Mouse (Mus musculus) lung, embryonic 16.5 days (tissue): ENCODE results near the gene Dhx29. TPM values are rescaled to one million over a fixed set of nuclear protein-coding genes. Genes with fewer than 3 reads are reported as not detected.

ENCODE experiments used
- ATAC-seq: fragments of 200-750 bp; cut with Nextera tagmentation; 2 replicates; pipeline ENCODE4 v1.8.0; 2017; ENCODE audit warnings: low read depth, mild to moderate bottlenecking, moderate library complexity
- H3K27ac ChIP-seq: fragments of 300-500 bp; sonication (generic); 2 replicates; pipeline ENCODE4 v1.5.1; 2014; ENCODE audit warnings: mild to moderate bottlenecking, control low read depth, low read length
- H3K27me3 ChIP-seq: fragments of 300-500 bp; sonication (generic); 2 replicates; pipeline ENCODE4 v1.6.1; 2014; ENCODE audit warnings: low read depth, low read length, mixed read lengths; ENCODE audit not compliant: control insufficient read depth, insufficient read depth
- H3K36me3 ChIP-seq: fragments of 300-500 bp; sonication (generic); 2 replicates; pipeline ENCODE4 v1.6.1; 2014; ENCODE audit warnings: low read length; ENCODE audit not compliant: control insufficient read depth, insufficient read depth
- H3K4me1 ChIP-seq: fragments of 300-500 bp; sonication (generic); replicated peaks from 2 replicates; pipeline ENCODE4 v1.6.1; 2014; ENCODE audit warnings: low read length, mixed read lengths; ENCODE audit not compliant: control insufficient read depth, insufficient read depth
- H3K4me2 ChIP-seq: fragments of 300-500 bp; sonication (generic); 2 replicates; pipeline ENCODE4 v1.6.1; 2014; ENCODE audit warnings: low read depth, low read length, control low read depth
- H3K4me3 ChIP-seq: fragments of 300-500 bp; sonication (generic); 2 replicates; pipeline ENCODE4 v1.5.1; 2014; ENCODE audit warnings: mild to moderate bottlenecking, low read length, control low read depth
- H3K9ac ChIP-seq: fragments of 300-500 bp; sonication (generic); 2 replicates; pipeline ENCODE4 v1.6.1; 2014; ENCODE audit warnings: low read length, control low read depth
- H3K9me3 ChIP-seq: fragments of 300-500 bp; sonication (generic); 2 replicates; pipeline ENCODE4 v1.6.1; 2016; ENCODE audit warnings: low read length; ENCODE audit not compliant: control insufficient read depth
- WGBS: fragments of 180-500 bp; shearing (Covaris S2); extraction: QIAGEN DNeasy Blood & Tissue Kit; methylation state at CpG from one replicate; pipeline ENCODE4 v1.1.7; 2014; 5-methylcytosine and 5-hydroxymethylcytosine counted together
- polyA plus RNA-seq: library from polyadenylated mRNA; unstranded; fragments of >200 nt; fragmentation: Nextera tagmentation; extraction: Ambion mirVana; gene quantifications from 2 replicates; pipeline ENCODE4 v1.2.1, GENCODE M21; 2015

Dhx29 gene
- polyA plus RNA-seq, 1 experiment from 2014 or later: 17.8 TPM

GRCm38 (mm10) chr13:112926796-112927195, 458 bp upstream of the Dhx29 start:
- peak overlapping the region; percentile 92 for H3K4me3 ChIP-seq
- no peaks in the 10 kb centered on the region for H3K36me3 ChIP-seq
- H3K9ac ChIP-seq: peak overlapping the region; percentile 86
- peaks cover 16% of the 10 kb centered on the region for H3K4me1 ChIP-seq
- no peaks in the 10 kb centered on the region for H3K27me3 ChIP-seq
- no peaks in the 10 kb centered on the region for H3K9me3 ChIP-seq
- H3K27ac ChIP-seq: peak overlapping the region; percentile 91
- ATAC-seq: no peak
- under 1% methylated on average over 19 of the region's 19 CpGs for WGBS
- H3K4me2 ChIP-seq: peak overlapping the region; percentile 63

GRCm38 (mm10) chr13:112928038-112928668, 899 bp downstream of the Dhx29 start:
- H3K9ac ChIP-seq: peak overlapping the region; percentile 86
- peak overlapping the region; percentile 91 for H3K27ac ChIP-seq
- H3K4me3 ChIP-seq: peak overlapping the region; percentile 92
- no peaks in the 10 kb centered on the region for H3K27me3 ChIP-seq
- H3K36me3 ChIP-seq: no peaks in the 10 kb centered on the region; the same call in 1 of the 2 replicates
- WGBS: 4% methylated on average over 8 of the region's 8 CpGs
- H3K4me2 ChIP-seq: peak overlapping the region; percentile 60
- peaks cover 16% of the 10 kb centered on the region for H3K4me1 ChIP-seq
- ATAC-seq: no peak
- H3K9me3 ChIP-seq: no peaks in the 10 kb centered on the region

- Histone ChIP-seq H3K27me3 (no peaks in the 10 kb centered on the region), H3K36me3 (peaks cover 6% of the 10 kb centered on the region), H3K4me1 (no peaks in the 10 kb centered on the region), H3K4me2 (no peak overlapping the region), H3K9me3 (no peaks in the 10 kb centered on the region), H3K27ac (no peak overlapping the region), H3K4me3 (no peak overlapping the region), H3K9ac (no peak overlapping the region)
- ATAC-seq: peak; percentile 52; the same call in 1 of the 2 replicates
- 84% methylated on average over 8 of the region's 8 CpGs for WGBS
Measured at GRCm38 (mm10) chr13:112938130-112938529, 10.9 kb downstream of the Dhx29 start.

- no peak overlapping the region for H3K9ac ChIP-seq
- no peak overlapping the region for H3K4me3 ChIP-seq
- ATAC-seq: no peak
- 54% methylated on average over 15 of the region's 15 CpGs for WGBS
- no peaks in the 10 kb centered on the region for H3K27me3 ChIP-seq
- H3K9me3 ChIP-seq: no peaks in the 10 kb centered on the region
- H3K27ac ChIP-seq: no peak overlapping the region
- H3K4me2 ChIP-seq: no peak overlapping the region
- H3K4me1 ChIP-seq: no peaks in the 10 kb centered on the region
- peaks cover 17% of the 10 kb centered on the region for H3K36me3 ChIP-seq
Measured at GRCm38 (mm10) chr13:112941879-112942330, 14.7 kb downstream of the Dhx29 start.

- WGBS: 90% methylated on average over 9 of the region's 9 CpGs
- H3K9me3 ChIP-seq: no peaks in the 10 kb centered on the region
- H3K27ac ChIP-seq: no peak overlapping the region
- no peak for ATAC-seq
- no peaks in the 10 kb centered on the region for H3K27me3 ChIP-seq
- no peak overlapping the region for H3K4me3 ChIP-seq
- no peak overlapping the region for H3K4me2 ChIP-seq
- H3K4me1 ChIP-seq: no peaks in the 10 kb centered on the region
- H3K9ac ChIP-seq: no peak overlapping the region
- peaks cover 29% of the 10 kb centered on the region for H3K36me3 ChIP-seq
Measured at GRCm38 (mm10) chr13:112945312-112945711, 18.1 kb downstream of the Dhx29 start.

GRCm38 (mm10) chr13:112945900-112946299, 18.6 kb downstream of the Dhx29 start:
- no peaks in the 10 kb centered on the region for H3K4me1 ChIP-seq
- H3K27ac ChIP-seq: no peak overlapping the region
- H3K36me3 ChIP-seq: peaks cover 29% of the 10 kb centered on the region
- no peaks in the 10 kb centered on the region for H3K27me3 ChIP-seq
- no peak overlapping the region for H3K9ac ChIP-seq
- H3K4me2 ChIP-seq: no peak overlapping the region
- no peaks in the 10 kb centered on the region for H3K9me3 ChIP-seq
- no peak overlapping the region for H3K4me3 ChIP-seq
- 80% methylated on average over 6 of the region's 6 CpGs for WGBS
- ATAC-seq: no peak

- 87% methylated on average over 8 of the region's 8 CpGs for WGBS
- no peak for ATAC-seq
- H3K4me3 ChIP-seq: no peak overlapping the region
- no peaks in the 10 kb centered on the region for H3K27me3 ChIP-seq
- no peak overlapping the region for H3K9ac ChIP-seq
- no peaks in the 10 kb centered on the region for H3K4me1 ChIP-seq
- no peak overlapping the region for H3K4me2 ChIP-seq
- no peaks in the 10 kb centered on the region for H3K9me3 ChIP-seq
- H3K27ac ChIP-seq: no peak overlapping the region
- peaks cover 24% of the 10 kb centered on the region for H3K36me3 ChIP-seq
Measured at GRCm38 (mm10) chr13:112954067-112954466, 26.8 kb downstream of the Dhx29 start.

GRCm38 (mm10) chr13:112963081-112963480, 35.8 kb downstream of the Dhx29 start:
- H3K9ac ChIP-seq: no peak overlapping the region
- H3K9me3 ChIP-seq: no peaks in the 10 kb centered on the region
- no peaks in the 10 kb centered on the region for H3K4me1 ChIP-seq
- no peaks in the 10 kb centered on the region for H3K27me3 ChIP-seq
- H3K4me2 ChIP-seq: no peak overlapping the region
- WGBS: 76% methylated on average over 5 of the region's 5 CpGs
- H3K4me3 ChIP-seq: no peak overlapping the region
- ATAC-seq: no peak
- peaks cover 14% of the 10 kb centered on the region for H3K36me3 ChIP-seq
- no peak overlapping the region for H3K27ac ChIP-seq

GRCm38 (mm10) chr13:112964421-112964820, 37.2 kb downstream of the Dhx29 start:
- Histone ChIP-seq H3K4me3 (no peak overlapping the region), H3K36me3 (peaks cover 16% of the 10 kb centered on the region), H3K9me3 (no peaks in the 10 kb centered on the region), H3K9ac (no peak overlapping the region), H3K27ac (no peak overlapping the region), H3K4me1 (no peaks in the 10 kb centered on the region), H3K4me2 (no peak overlapping the region), H3K27me3 (no peaks in the 10 kb centered on the region)
- no peak for ATAC-seq
- WGBS: 89% methylated on average over 12 of the region's 12 CpGs
